Mouse (Mus musculus): ENCODE measurements around the gene Spata31d1b. TPM values are rescaled to one million over a fixed set of nuclear protein-coding genes. Genes with fewer than 3 reads are reported as not detected.
"Not testable (repeated sequence)": the region's sequence is repeated elsewhere in the genome, so short reads cannot be mapped to it uniquely, and the experiment has no call there.

Gene Spata31d1b
- polyA plus RNA-seq (2015; fragmentation: Nextera tagmentation; extraction: Ambion mirVana) = not detected in 2 replicates

DNA sequence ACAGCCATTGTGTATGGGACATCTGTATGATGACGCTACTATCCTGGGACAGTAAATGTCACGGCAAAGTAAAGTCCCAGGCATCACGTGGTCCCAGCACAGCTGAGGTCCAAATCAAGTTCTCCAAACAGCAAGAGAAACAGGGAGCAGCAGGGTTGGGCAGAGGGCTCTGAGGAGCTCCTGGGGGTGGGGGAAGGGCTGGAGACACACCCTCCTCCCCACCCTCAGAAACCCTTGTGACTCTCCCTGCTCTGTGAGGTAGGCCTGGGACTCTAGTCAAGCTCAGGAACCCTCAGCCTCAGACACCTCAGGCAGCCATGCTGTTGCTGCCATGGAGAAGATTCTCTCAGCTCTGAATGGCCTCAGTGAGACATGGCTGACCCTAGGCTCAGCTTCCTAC lies at the start of gene Spata31d1b:
Spata31d1b (plus strand) TSS at position 301 of the 400 bp plus-strand sequence.
- 67% methylated on average over 3 of the region's 3 CpGs for WGBS
- H3K27ac ChIP-seq; H3K36me3 ChIP-seq; ATAC-seq (ENCODE audit: insufficient number of reproducible peaks, insufficient read depth, low FRiP score, low TSS enrichment, low read depth); H3K4me1 ChIP-seq; H3K4me3 ChIP-seq; H3K9ac ChIP-seq; H3K4me2 ChIP-seq; H3K27me3 ChIP-seq; H3K9me3 ChIP-seq: not testable (repeated sequence)

DNA sequence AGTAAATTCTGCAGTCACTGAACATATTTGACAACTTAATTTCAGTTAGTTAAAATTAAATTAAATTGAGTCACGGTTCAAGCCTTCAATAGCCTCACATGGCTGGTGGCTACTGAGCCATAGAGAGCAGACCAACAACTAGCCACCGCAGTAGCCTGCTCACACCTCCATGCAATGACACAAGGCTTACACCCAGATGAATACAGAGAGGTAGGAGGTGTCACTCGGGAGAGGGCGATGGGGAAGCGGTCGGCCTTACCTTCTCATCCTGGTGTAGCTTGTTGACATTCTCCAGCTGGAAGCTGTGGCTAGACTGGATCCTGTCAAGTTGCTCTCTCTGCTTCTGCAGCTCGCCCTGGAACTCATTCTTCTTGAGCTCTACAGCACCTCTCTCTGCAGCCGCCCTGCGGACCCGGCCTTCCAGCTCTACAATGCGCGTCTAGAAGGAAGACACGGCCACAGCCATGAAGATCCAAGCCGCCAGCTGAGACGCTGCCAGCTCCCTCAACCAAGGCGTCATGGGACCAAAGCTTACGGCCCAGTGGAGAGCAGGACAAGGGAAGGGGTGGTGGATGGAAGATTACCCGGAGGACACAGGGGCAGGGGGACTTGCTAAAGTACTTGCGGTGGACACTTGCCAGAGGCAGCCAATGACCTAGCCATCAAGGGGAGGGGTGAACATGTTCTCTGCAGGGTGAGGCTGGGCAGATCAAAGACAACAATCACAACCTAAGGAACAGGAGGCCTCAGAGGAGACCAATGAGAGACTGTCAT lies 48.0 kb upstream of the Spata31d1b start:
- ATAC-seq (ENCODE audit: insufficient number of reproducible peaks, insufficient read depth, low FRiP score, low TSS enrichment, low read depth) = no peak
- no peaks in the 10 kb centered on the region for H3K27me3 ChIP-seq
- H3K9ac ChIP-seq = no peak overlapping the region
- H3K4me1 ChIP-seq = peaks cover 4% of the 10 kb centered on the region; the same call in 1 of the 2 replicates
- H3K36me3 ChIP-seq = peaks cover 45% of the 10 kb centered on the region
- WGBS = 93% methylated on average over 19 of the region's 19 CpGs
- no peak overlapping the region for H3K4me2 ChIP-seq
- no peak overlapping the region for H3K27ac ChIP-seq
- no peak overlapping the region for H3K4me3 ChIP-seq
- no peaks in the 10 kb centered on the region for H3K9me3 ChIP-seq

DNA sequence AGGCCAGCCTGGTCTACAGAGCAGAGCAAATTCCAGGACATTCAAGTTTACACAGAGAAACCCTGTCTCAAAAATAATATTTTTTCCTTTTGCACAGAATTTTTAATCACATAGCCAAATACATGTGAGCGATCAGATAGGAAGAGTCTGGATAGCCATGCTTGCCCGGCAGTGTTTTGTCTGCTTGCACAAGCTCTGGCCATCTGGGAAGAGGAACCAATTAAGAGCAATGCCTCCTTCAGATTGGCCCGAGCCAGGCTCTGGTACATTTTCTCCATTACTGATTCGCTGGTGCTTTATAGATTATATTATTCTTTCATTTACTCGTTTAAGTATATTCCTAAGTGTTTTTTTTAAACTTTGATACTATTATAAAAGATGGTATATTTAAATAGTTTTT lies 44.3 kb upstream of the Spata31d1b start:
- H3K9me3 ChIP-seq = no peaks in the 10 kb centered on the region
- ATAC-seq (ENCODE audit: insufficient number of reproducible peaks, insufficient read depth, low FRiP score, low TSS enrichment, low read depth) = no peak
- no peak overlapping the region for H3K4me2 ChIP-seq
- no peak overlapping the region for H3K27ac ChIP-seq
- WGBS = 84% methylated on average over 5 of the region's 5 CpGs
- H3K9ac ChIP-seq = no peak overlapping the region
- no peaks in the 10 kb centered on the region for H3K27me3 ChIP-seq
- peaks cover 12% of the 10 kb centered on the region; the same call in 1 of the 2 replicates for H3K4me1 ChIP-seq
- H3K4me3 ChIP-seq = no peak overlapping the region
- H3K36me3 ChIP-seq = peaks cover 30% of the 10 kb centered on the region

DNA sequence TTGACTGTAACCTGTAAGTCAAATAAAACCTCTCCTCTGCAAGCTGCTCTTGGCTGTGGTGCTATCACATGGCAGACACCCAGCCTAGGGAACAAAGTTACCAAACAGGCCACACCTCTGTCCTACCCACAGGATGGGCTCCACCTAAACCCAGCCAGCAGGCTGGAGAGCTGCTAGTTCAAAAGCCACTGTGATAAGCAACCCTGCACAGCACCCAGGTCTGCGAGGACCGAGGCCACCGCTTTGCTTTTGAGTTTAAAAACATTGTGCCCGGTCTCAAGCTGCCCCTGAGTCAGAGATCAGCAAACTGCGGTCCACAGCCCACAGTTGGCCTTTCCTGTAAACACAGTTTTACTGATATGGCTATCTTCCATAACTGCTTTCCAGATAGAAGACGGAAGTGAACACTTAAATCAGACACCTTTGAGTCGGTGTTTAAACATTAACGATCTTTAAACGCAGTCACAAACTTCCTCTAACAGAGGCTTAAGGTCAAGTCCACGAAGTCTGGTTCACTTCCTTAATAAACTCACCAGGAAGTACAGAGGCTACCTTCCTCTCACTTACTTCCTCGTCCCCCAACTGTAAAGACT lies 43.5 kb upstream of the Spata31d1b start:
- Histone ChIP-seq H3K4me3 (no peak overlapping the region), H3K9me3 (no peaks in the 10 kb centered on the region), H3K36me3 (peaks cover 25% of the 10 kb centered on the region), H3K27me3 (no peaks in the 10 kb centered on the region), H3K9ac (no peak overlapping the region), H3K27ac (0 out of 2 replicates have a peak overlapping the region, but pooled peaks have one; percentile 5), H3K4me1 (peaks cover 18% of the 10 kb centered on the region), H3K4me2 (no peak overlapping the region)
- ATAC-seq (ENCODE audit: insufficient number of reproducible peaks, insufficient read depth, low FRiP score, low TSS enrichment, low read depth) = no peak
- WGBS = 82% methylated on average over 11 of the region's 11 CpGs

DNA sequence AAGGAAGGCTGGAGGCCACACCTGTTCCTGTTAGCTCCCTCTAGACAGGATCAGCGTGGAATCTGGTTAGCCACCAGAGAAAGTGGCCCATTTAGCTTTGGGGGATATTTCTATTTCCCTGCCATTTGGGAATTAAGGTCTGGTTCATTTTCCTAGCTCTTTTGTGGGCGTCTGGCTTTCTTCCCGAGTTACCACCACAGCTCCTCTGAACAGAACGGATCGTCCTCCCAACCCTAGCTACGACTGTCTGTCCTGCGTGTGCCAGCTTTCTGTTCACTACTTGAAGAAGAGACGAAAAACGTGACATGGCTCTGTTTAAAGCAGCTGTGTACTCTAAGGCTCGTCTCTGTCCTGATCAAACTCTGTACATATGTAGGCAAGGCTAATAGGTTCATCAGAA lies 42.1 kb upstream of the Spata31d1b start:
- H3K4me3 ChIP-seq = no peak overlapping the region
- no peaks in the 10 kb centered on the region for H3K27me3 ChIP-seq
- no peak overlapping the region for H3K4me2 ChIP-seq
- 84% methylated on average over 10 of the region's 10 CpGs for WGBS
- H3K4me1 ChIP-seq = peaks cover 24% of the 10 kb centered on the region
- H3K27ac ChIP-seq = no peak overlapping the region
- peaks cover 11% of the 10 kb centered on the region; the same call in 1 of the 2 replicates for H3K36me3 ChIP-seq
- H3K9ac ChIP-seq = no peak overlapping the region
- no peaks in the 10 kb centered on the region for H3K9me3 ChIP-seq
- ATAC-seq (ENCODE audit: insufficient number of reproducible peaks, insufficient read depth, low FRiP score, low TSS enrichment, low read depth) = no peak

DNA sequence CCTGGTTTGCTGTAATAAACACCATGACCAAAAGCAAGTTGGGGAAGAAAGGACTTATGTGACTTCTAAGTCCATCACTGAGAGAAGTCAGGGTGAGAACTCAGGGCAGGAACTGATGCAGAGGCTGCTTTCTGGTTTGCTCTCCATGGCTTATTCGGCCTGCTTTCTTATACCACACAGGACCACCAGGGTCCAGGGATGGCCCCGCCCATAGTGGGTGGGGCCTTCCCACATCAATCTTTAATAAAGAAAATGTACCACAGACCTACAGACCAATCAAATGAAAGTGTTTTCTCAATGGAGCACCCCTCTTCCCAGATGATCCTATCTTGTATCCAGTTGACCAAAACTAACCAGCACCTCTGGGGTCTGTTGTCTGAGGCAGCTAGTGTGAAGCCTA lies 40.6 kb upstream of the Spata31d1b start:
- Histone ChIP-seq H3K27me3 (no peaks in the 10 kb centered on the region), H3K9ac (no peak overlapping the region), H3K9me3 (no peaks in the 10 kb centered on the region), H3K4me1 (peaks cover 24% of the 10 kb centered on the region), H3K36me3 (0 out of 2 replicates have a peak, but pooled peaks cover 1% of the 10 kb centered on the region), H3K4me2 (no peak overlapping the region), H3K4me3 (no peak overlapping the region), H3K27ac (no peak overlapping the region)
- no peak for ATAC-seq (ENCODE audit: insufficient number of reproducible peaks, insufficient read depth, low FRiP score, low TSS enrichment, low read depth)
- WGBS = 69% methylated on average over 2 of the region's 2 CpGs

DNA sequence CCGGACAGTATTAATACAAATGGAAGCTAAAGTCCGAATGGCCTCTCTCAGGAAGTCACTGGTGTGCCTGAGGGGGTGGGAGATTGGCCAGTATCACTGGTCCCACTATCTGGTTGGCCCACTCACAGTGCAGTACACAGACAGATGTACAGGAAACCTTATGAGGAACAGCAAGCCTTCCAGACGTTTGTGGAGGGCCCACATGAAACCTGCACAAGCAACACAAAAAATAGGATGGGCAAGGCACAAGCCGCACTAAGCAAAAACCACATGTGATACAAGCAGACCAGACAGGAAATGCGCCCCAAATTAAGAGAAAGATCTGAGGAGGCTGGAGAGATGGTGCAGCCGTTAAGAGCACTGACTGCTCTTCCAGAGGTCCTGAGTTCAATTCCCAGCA lies 39.8 kb upstream of the Spata31d1b start:
- no peaks in the 10 kb centered on the region for H3K36me3 ChIP-seq
- no peak for ATAC-seq (ENCODE audit: insufficient number of reproducible peaks, insufficient read depth, low FRiP score, low TSS enrichment, low read depth)
- H3K27me3 ChIP-seq = no peaks in the 10 kb centered on the region
- no peak overlapping the region for H3K9ac ChIP-seq
- 48% methylated on average over 6 of the region's 6 CpGs for WGBS
- no peak overlapping the region for H3K27ac ChIP-seq
- no peaks in the 10 kb centered on the region for H3K9me3 ChIP-seq
- no peak overlapping the region for H3K4me2 ChIP-seq
- no peak overlapping the region for H3K4me3 ChIP-seq
- H3K4me1 ChIP-seq = peaks cover 24% of the 10 kb centered on the region

DNA sequence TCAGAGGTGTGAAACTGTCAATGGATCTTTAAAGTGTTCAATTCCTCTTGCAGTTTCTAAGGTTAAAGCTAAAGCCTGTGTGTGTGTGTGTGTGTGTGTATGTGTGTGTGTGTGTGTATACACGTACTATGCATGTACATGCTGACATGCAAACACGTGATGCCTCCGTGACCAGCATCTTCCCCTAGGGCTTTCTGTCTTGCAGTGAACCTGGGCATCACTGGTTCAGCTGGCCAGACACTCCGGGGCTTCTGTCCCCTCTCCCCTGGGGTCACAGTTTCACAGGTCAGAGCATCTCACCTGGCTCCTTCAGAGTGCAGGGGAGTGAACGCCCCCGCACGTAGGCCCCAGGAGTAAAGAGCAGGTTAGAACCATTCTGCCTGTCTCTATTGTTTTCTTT lies 38.5 kb upstream of the Spata31d1b start:
- Histone ChIP-seq H3K4me3 (no peak overlapping the region), H3K27ac (no peak overlapping the region), H3K36me3 (no peaks in the 10 kb centered on the region), H3K4me1 (peaks cover 21% of the 10 kb centered on the region), H3K4me2 (peak overlapping the region; percentile 79), H3K9me3 (no peaks in the 10 kb centered on the region), H3K27me3 (no peaks in the 10 kb centered on the region), H3K9ac (no peak overlapping the region; the same call in 1 of the 2 replicates)
- ATAC-seq (ENCODE audit: insufficient number of reproducible peaks, insufficient read depth, low FRiP score, low TSS enrichment, low read depth) = no peak
- WGBS = 33% methylated on average over 7 of the region's 7 CpGs

DNA sequence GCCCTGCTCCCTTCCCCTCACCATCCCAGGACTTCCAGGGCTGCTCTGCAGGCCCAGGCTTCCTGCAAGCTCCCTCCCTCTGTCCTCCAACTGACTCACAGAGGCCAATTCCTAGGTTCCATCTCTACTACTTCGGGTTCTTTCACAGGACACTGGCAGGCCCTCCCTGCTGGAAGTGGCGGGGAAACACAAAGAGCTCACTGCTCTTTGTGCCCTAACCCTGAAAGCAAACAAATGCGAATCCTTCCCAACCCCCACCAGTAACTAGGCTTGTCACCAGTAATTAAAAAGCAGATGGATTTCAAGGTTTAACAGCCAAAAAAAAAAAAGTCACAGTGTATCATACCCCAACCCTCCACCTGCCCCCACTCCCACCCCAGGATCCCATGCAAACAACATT lies 37.9 kb upstream of the Spata31d1b start:
- H3K27ac ChIP-seq = 0 out of 2 replicates have a peak overlapping the region, but pooled peaks have one; percentile 28
- H3K4me2 ChIP-seq = peak overlapping the region; percentile 79
- H3K9ac ChIP-seq = peak overlapping the region; percentile 83
- no peaks in the 10 kb centered on the region for H3K9me3 ChIP-seq
- WGBS = 6% methylated on average over 3 of the region's 3 CpGs
- ATAC-seq (ENCODE audit: insufficient number of reproducible peaks, insufficient read depth, low FRiP score, low TSS enrichment, low read depth) = no peak
- peaks cover 21% of the 10 kb centered on the region for H3K4me1 ChIP-seq
- H3K4me3 ChIP-seq = peak overlapping the region; percentile 71
- H3K27me3 ChIP-seq = no peaks in the 10 kb centered on the region
- H3K36me3 ChIP-seq = no peaks in the 10 kb centered on the region

DNA sequence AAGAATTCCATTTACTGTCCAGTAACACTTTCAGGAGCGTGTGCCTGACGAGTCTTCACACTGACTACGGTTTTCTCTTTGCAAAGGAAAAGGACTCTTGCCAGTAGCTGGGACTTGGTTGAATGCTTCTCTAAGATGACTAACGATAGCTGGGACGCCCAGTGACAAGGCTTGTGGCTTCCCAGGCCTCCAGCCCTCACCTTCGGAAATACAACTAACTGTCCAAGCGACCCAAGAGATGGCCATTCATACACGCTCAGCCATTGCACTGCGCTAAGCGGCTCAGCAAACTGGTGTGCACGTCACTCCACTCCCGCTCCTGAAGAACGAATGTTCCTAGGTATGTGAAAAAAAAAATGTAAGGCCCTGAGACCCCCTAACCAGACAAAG lies 37.3 kb upstream of the Spata31d1b start:
- no peaks in the 10 kb centered on the region for H3K9me3 ChIP-seq
- no peak for ATAC-seq (ENCODE audit: insufficient number of reproducible peaks, insufficient read depth, low FRiP score, low TSS enrichment, low read depth)

DNA sequence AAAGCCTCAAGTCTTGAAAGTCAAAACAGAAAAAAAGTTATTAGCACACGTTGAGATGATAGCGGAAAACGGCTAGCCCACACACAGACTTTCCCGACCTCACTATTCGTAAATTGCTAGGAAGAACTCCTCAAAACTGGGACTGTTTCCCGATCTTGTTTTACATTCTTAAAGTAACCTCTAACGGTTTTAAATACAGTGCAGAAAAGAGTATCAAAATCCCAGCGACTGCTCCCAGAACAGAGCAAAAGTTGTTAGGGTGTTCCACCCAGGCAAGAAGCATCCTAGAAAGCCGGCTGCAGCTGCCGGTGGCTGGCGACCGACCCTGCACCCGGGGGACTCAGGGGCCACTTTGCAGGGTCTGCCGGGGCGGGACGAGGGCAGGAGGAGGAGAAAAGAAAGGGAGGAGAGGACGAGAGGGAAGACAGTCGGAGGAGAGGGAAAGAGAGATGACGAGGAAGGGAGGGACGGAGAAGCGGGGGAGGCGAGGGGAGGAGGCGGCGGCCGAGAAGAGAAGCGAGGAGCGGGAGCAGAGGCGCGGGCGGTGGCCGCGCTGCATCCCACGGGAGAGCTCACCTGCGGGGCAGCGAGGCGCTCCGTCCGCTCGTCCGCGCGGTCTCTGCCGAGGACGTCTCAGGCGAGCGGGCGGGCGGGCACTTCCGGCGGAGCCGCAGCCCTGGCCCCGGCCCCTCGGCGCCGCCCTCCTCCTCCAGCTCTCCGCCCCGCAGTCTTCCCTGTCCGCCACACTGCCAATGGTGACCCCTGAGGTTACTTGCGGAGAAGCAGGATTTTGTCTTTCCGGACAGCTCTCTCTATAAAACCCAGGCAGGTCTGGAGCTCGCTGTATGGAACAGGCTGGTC lies 36.7 kb upstream of the Spata31d1b start, which contains the start of gene Golm1:
Golm1 (minus strand) TSS at position 661 of the 861 bp plus-strand sequence.
- Histone ChIP-seq H3K27me3 (no peaks in the 10 kb centered on the region), H3K9me3 (no peaks in the 10 kb centered on the region), H3K4me1 (peaks cover 17% of the 10 kb centered on the region), H3K4me3 (peak within 1 kb of the TSS; percentile 71), H3K36me3 (no peaks in the 10 kb centered on the region), H3K9ac (peak within 1 kb of the TSS; percentile 83), H3K4me2 (peak within 1 kb of the TSS; percentile 79), H3K27ac (peak within 1 kb of the TSS; percentile 85)
- WGBS = under 1% methylated on average over 49 of the region's 61 CpGs
- ATAC-seq (ENCODE audit: insufficient number of reproducible peaks, insufficient read depth, low FRiP score, low TSS enrichment, low read depth) = 0 out of 2 replicates have a peak, but pooled peaks have one; percentile 27

More for the DNA sequence above, 37.3 kb upstream of the Spata31d1b start:
- WGBS = under 1% methylated on average over 13 of the region's 13 CpGs
- Histone ChIP-seq H3K27me3 (no peaks in the 10 kb centered on the region), H3K27ac (peak overlapping the region; percentile 85), H3K4me2 (peak overlapping the region; percentile 79), H3K4me1 (peaks cover 19% of the 10 kb centered on the region), H3K4me3 (peak overlapping the region; percentile 71), H3K9ac (peak overlapping the region; percentile 83), H3K36me3 (no peaks in the 10 kb centered on the region)
